Mouse (Mus musculus) embryo, embryonic 10.5 days (tissue): ENCODE data around the gene Zmiz1.
A peak's percentile ranks its signal among the peaks of the same experiment; 100 is the strongest.

Source experiments
- DNase-seq: peaks from one replicate; pipeline ENCODE4 v3.0.0-alpha.2; 2015; ENCODE audit warnings: low spot score

The Zmiz1 gene

GRCm38 (mm10) chr14:25456666-25457433 lies 2.1 kb upstream of the Zmiz1 start:
- DNase-seq = peak; percentile 50

- DNase-seq = peak; percentile 98
Observed at GRCm38 (mm10) chr14:25457434-25457957, 1.5 kb upstream of the Zmiz1 start.

GRCm38 (mm10) chr14:25458111-25459015 lies 622 bp upstream of the Zmiz1 start:
- DNase-seq = peak; percentile 82

GRCm38 (mm10) chr14:25459394-25459997 lies 511 bp downstream of the Zmiz1 start:
- no peak for DNase-seq

GRCm38 (mm10) chr14:25459998-25460800 lies 1.2 kb downstream of the Zmiz1 start:
- DNase-seq = peak; percentile 73

- peak; percentile 71 for DNase-seq
Observed at GRCm38 (mm10) chr14:25460801-25461675, 2.1 kb downstream of the Zmiz1 start.

GRCm38 (mm10) chr14:25461676-25462385 lies 2.8 kb downstream of the Zmiz1 start:
- DNase-seq = no peak

GRCm38 (mm10) chr14:25462975-25463374 lies 4.0 kb downstream of the Zmiz1 start:
- peak; percentile 67 for DNase-seq

GRCm38 (mm10) chr14:25463919-25464318 lies 4.9 kb downstream of the Zmiz1 start:
- no peak for DNase-seq

GRCm38 (mm10) chr14:25464611-25465307 lies 5.8 kb downstream of the Zmiz1 start:
- DNase-seq = no peak

GRCm38 (mm10) chr14:25466361-25466760 lies 7.4 kb downstream of the Zmiz1 start:
- DNase-seq = no peak

GRCm38 (mm10) chr14:25467911-25468668 lies 9.1 kb downstream of the Zmiz1 start:
- no peak for DNase-seq

- DNase-seq = no peak
Observed at GRCm38 (mm10) chr14:25468891-25469529, 10.0 kb downstream of the Zmiz1 start.

- no peak for DNase-seq
Observed at GRCm38 (mm10) chr14:25470224-25470805, 11.3 kb downstream of the Zmiz1 start.

- DNase-seq = no peak
Observed at GRCm38 (mm10) chr14:25471035-25471434, 12.1 kb downstream of the Zmiz1 start.

GRCm38 (mm10) chr14:25472096-25472861 lies 13.3 kb downstream of the Zmiz1 start:
- no peak for DNase-seq
